Mouse (Mus musculus) heart, postnatal 10 days (tissue): ENCODE measurements around the gene D430042O09Rik. TPM values are rescaled to one million over a fixed set of nuclear protein-coding genes. Genes with fewer than 3 reads are reported as not detected.
A peak's percentile ranks its signal among the peaks of the same experiment; 100 is the strongest.

Source experiments
- DNase-seq, 2 experiments: peaks; one replicate each; pipeline ENCODE4 v3.0.0; 2021
- intact Hi-C: fragments of 180-260 bp; cut with DNase I; formaldehyde crosslinking; loops from one replicate; pipeline ENCODE4 v1.15.1; 2025
- total RNA-seq, 2 experiments: library from RNA; stranded (reverse); gene quantifications; 2 replicates each; pipeline ENCODE4 v1.2.3; 2021

The D430042O09Rik gene
- total RNA-seq, 2 experiments from 2014 or later: 14.7 to 17.3 TPM

DNA sequence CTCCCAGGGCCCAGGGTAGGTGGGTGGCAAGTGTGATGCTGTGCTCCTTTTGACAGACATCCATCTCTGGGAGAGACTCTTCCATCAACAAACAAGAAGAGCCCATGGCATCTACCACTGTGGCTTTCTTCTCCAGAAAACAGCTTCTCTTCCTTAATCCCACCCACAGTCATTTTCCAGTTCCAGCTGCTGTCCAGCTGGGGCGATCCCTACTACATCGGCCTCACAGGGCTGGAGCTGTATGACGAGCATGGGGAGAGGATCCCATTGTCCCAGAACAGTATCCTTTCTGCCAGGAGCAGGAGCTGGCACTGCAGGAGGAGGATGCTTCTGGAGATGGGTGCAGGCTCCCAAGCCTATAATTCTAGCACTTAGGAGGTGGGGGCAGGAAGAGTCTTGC, 160.9 kb downstream of the D430042O09Rik start:
- intact Hi-C loops: no loop called here
- peak; percentile 35 to 51 for DNase-seq

DNA sequence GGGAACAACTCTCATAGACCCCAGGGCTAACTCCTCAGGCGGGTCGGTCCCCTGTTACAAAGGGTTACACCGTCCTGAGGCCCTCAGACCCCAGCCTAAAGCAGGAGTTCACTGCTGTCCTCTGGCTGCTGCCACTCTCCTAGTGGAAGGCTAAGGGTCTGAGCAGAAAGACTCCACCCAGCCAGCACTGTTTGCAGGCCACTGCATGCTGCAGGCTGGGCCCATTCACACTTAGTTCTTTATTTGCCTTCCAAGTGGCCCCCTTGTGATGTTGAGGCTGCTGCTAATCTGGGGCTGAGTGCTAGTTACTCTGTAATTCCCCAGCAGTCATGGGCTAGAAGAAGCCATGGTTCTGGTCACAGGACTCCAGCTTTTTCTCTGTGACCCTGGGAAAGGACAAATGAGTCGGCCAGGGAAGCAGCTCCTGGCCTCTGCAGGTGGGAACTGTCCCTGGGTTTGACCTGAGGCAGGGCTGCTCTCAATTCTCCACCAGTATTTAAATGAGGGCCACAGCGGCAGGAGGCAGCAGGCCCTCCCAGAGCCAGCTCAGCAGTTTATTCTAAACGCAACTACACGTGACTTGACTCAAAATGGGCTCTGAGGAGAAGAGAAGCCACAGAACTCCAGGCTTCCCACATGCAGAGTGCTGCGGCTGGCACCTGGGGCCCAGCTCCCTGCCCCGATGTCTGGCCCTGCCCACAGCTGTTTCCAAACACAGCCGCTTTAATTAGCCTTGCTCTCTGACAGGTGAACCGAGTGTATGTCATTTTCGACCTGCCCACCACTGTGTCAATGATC, 163.9 kb downstream of the D430042O09Rik start:
- no peak for DNase-seq
- intact Hi-C loops: no loop called here

DNA sequence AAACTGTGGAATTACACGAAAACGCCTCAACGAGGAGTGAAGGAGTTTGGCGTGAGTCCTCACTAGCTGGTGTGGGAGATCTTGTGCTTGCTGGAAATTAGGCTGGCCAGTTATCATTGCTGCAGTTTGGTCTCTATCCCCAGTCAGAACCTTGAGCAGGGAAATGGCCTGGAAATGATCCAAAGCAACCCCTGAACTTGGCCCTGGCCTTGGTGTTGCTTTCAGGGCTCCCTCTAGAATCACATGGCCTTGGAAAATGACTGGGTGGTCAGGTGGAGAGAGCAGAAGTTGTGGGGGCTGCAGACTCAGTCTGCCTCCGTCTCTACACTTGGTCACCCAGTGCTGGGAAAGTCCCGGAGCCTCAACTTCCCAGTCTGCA, 164.5 kb downstream of the D430042O09Rik start:
- no peak for DNase-seq
- intact Hi-C loops: no loop called here

DNA sequence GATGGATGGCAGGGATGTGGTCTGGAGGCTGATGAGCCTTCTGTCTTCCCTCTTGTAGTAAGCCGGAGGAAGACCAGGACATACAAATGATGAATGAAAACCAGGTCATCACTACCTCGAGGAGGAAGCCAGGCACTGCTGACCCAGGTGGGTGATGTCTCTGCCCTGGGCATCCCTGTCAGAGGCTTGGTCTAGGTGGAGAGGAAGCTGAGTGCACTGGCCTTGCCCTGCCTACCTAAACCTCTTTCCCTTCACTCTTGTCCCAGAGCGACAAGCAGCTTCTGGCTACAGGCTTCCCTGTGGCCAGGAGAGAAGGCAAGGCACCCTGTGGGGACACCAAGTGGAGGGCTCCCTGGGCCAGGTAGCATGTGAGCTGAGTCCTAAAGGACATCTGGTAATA, 165.2 kb downstream of the D430042O09Rik start:
- intact Hi-C loops: no loop called here
- DNase-seq: no peak

DNA sequence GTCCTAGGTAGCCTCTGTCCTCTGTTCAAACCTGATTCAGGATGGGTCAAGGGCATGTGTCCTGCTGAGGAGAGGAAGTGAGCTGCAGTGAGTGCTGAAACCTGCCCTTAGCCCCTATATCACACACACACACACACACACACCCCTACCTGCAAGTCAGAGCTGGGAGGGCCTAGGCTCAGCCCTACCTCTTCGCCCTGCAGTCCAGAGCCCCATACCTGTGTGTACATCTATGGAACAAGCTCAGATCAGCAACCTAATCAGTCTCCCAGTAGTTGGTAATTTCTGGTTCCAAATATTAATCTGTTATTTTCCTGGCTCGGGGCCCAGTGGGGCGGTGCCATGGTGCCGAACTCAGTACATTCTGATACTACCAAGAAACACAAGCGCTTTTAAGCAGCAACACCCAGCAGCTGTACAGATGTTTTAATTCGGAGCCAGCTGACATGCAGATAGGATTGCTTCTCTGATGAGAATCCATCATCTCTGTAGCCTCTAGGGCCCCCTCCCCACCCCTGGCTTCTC, 166.3 kb downstream of the D430042O09Rik start:
- intact Hi-C loops: no loop called here
- no peak for DNase-seq

GRCm38 (mm10) chr7:125878040-125878439, 170.4 kb downstream of the D430042O09Rik start:
- DNase-seq: peak; percentile 54 to 56
- intact Hi-C loops: no loop called here

GRCm38 (mm10) chr7:125883232-125883631, 175.5 kb downstream of the D430042O09Rik start:
- intact Hi-C loops: no loop called here
- no peak for DNase-seq

- DNase-seq: no peak
- intact Hi-C loops: no loop called here
These were observed 178.5 kb downstream of the D430042O09Rik start for GRCm38 (mm10) chr7:125886116-125886680.

- intact Hi-C loops: no loop called here
- DNase-seq: no peak
These were observed 179.4 kb downstream of the D430042O09Rik start for GRCm38 (mm10) chr7:125887124-125887523.

GRCm38 (mm10) chr7:125887761-125888160, 180.1 kb downstream of the D430042O09Rik start:
- DNase-seq: no peak
- intact Hi-C loops: no loop called here

- DNase-seq: peak; percentile 49 to 54
- intact Hi-C loops: no loop called here
These were observed 180.7 kb downstream of the D430042O09Rik start for GRCm38 (mm10) chr7:125888373-125888772.

- intact Hi-C loops: no loop called here
These were observed 185.9 kb downstream of the D430042O09Rik start for GRCm38 (mm10) chr7:125893621-125894020.

GRCm38 (mm10) chr7:125897059-125897458, 189.4 kb downstream of the D430042O09Rik start:
- intact Hi-C loops: no loop called here
- no peak for DNase-seq

More at GRCm38 (mm10) chr7:125893621-125894020, 185.9 kb downstream of the D430042O09Rik start:
- DNase-seq: no peak

DNA sequence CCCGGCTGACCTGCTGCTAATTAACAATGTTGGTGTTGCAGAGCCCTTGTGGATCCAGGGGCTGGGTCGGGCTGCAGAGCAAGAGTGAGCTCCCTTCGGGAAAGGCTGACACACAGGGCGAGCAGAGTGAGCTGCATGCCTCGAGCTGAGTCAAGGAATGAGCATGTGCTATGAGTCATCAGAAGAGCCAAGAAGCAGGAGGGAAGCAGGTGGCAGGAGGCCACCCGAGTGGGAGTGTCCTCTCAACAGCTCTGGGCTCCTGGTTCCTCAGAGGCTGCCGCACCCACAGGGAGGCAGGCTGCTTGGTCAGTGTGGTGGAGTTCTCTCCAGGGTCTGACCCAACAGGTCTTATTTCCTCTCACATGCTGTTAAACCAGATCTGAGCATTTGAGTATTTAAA, 191.3 kb downstream of the D430042O09Rik start:
- intact Hi-C loops: no loop called here
- DNase-seq: peak; percentile 67 to 73

DNA sequence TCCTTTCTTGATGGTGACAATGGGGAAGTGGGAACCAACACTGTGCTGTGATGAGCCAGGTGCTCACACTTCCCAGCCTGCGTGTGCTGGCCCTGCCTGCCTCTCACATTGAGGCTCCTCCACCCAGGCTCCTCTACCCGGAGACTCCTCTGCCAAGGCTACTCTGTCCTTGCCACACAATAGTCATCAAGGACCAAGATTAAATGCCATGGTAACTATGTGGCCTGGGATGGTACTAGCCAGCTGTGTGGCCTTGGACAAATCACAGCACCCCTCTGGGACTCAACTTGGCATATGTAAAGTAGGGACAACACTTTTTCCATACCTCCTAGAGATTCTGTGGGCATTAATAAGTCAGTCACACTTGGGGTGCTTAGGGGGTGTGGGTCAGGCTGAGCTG, 192.2 kb downstream of the D430042O09Rik start:
- no peak for DNase-seq
- intact Hi-C loops: no loop called here

GRCm38 (mm10) chr7:125900386-125901161, 192.9 kb downstream of the D430042O09Rik start:
- intact Hi-C loops: no loop called here
- no peak for DNase-seq

GRCm38 (mm10) chr7:125920801-125921200, 213.1 kb downstream of the D430042O09Rik start:
- intact Hi-C loops: no loop called here
- DNase-seq: no peak

DNA sequence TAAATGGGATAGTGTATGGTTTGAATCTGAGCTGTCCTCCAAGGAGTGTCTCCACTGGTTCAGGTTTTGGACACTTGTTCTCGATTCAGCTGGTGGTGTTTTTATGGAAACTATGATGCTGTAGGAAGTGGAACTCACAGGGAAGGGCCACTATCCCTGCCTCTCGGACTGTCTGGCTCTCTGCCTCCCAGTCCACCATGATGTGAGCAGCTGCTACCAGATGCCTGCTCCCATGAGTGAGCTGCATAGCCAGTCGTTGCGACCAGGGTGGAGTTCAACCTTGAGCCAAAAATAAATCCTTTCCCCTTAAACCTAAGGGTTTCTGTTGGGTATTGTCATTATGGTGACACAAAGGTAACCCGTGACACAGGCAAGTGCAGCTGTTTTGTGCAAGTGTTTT, 216.4 kb downstream of the D430042O09Rik start:
- intact Hi-C loops: no loop called here
- peak; percentile 51 to 55 for DNase-seq
